Mouse (Mus musculus) E14TG2a.4 (cell line): Measurements from ENCODE around the gene Mbd6.

ENCODE experiments used
- CTCF ChIP-seq: conservative IDR thresholded peaks from 2 replicates; pipeline ENCODE4 v1.5.1; 2014; ENCODE audit warnings: low read length
- POU5F1 ChIP-seq: IDR thresholded peaks from 2 replicates; pipeline ENCODE4 v1.6.1; 2014; ENCODE audit warnings: low read length, borderline replicate concordance

- TF ChIP-seq CTCF (no peak), POU5F1 (no peak)
These were observed 1.4 kb downstream of the Mbd6 start for GRCm38 (mm10) chr10:127287271-127287935.
